Mouse (Mus musculus): ENCODE measurements around the gene Eef1g.
A peak's percentile ranks its signal among the peaks of the same experiment; 100 is the strongest.
"Not testable (repeated sequence)": the region's sequence is repeated elsewhere in the genome, so short reads cannot be mapped to it uniquely, and the experiment has no call there.

The Eef1g gene

GRCm38 (mm10) chr19:8985891-8986290, 19.1 kb downstream of the Eef1g start:
- DNase-seq (ENCODE audit: low read depth, low spot score): no peak

- DNase-seq (ENCODE audit: low read depth, low spot score): no peak
Observed at GRCm38 (mm10) chr19:8987816-8988215, 21.0 kb downstream of the Eef1g start.

GRCm38 (mm10) chr19:8988346-8989065, 21.7 kb downstream of the Eef1g start:
- no peak for DNase-seq (ENCODE audit: low read depth, low spot score)

- DNase-seq (ENCODE audit: low read depth, low spot score): peak; percentile 54
Observed at GRCm38 (mm10) chr19:8989066-8989566, 22.3 kb downstream of the Eef1g start, which contains the start of gene Ahnak. Gene Ahnak (plus strand): TSS chr19:8989284.

- peak; percentile 93 for DNase-seq (ENCODE audit: low read depth, low spot score)
Observed at GRCm38 (mm10) chr19:8989567-8990431, 23.0 kb downstream of the Eef1g start.

GRCm38 (mm10) chr19:8990432-8991102, 23.7 kb downstream of the Eef1g start:
- no peak for DNase-seq (ENCODE audit: low read depth, low spot score)

GRCm38 (mm10) chr19:8991245-8991870, 24.5 kb downstream of the Eef1g start:
- no peak for DNase-seq (ENCODE audit: low read depth, low spot score)

GRCm38 (mm10) chr19:8991871-8992735, 25.3 kb downstream of the Eef1g start:
- no peak for DNase-seq (ENCODE audit: low read depth, low spot score)

- peak; percentile 87 for DNase-seq (ENCODE audit: low read depth, low spot score)
Observed at GRCm38 (mm10) chr19:8992769-8993624, 26.2 kb downstream of the Eef1g start.

- DNase-seq (ENCODE audit: low read depth, low spot score): no peak
Observed at GRCm38 (mm10) chr19:8993625-8993912, 26.7 kb downstream of the Eef1g start.

- no peak for DNase-seq (ENCODE audit: low read depth, low spot score)
Observed at GRCm38 (mm10) chr19:8994813-8995607, 28.2 kb downstream of the Eef1g start.

- no peak for DNase-seq (ENCODE audit: low read depth, low spot score)
Observed at GRCm38 (mm10) chr19:8996601-8997000, 29.8 kb downstream of the Eef1g start.

GRCm38 (mm10) chr19:8997546-8997945, 30.7 kb downstream of the Eef1g start:
- peak; percentile 76 for DNase-seq (ENCODE audit: low read depth, low spot score)

- no peak for DNase-seq (ENCODE audit: low read depth, low spot score)
Observed at GRCm38 (mm10) chr19:8998546-8998945, 31.7 kb downstream of the Eef1g start.

GRCm38 (mm10) chr19:8999223-8999622, 32.4 kb downstream of the Eef1g start:
- DNase-seq (ENCODE audit: low read depth, low spot score): no peak

GRCm38 (mm10) chr19:9006915-9007314, 40.1 kb downstream of the Eef1g start:
- DNase-seq (ENCODE audit: low read depth, low spot score): not testable (repeated sequence)

GRCm38 (mm10) chr19:9019298-9019697, 52.5 kb downstream of the Eef1g start:
- no peak for DNase-seq (ENCODE audit: low read depth, low spot score)

- DNase-seq (ENCODE audit: low read depth, low spot score): no peak
Observed at GRCm38 (mm10) chr19:9023021-9023778, 56.4 kb downstream of the Eef1g start.

All from ES-CJ7 (cell line).